Mouse (Mus musculus) retina, embryonic 14.5 days (tissue): ENCODE data around the gene Mpi.
A peak's percentile ranks its signal among the peaks of the same experiment; 100 is the strongest.

Experiments used
- DNase-seq: peaks from one replicate; pipeline ENCODE4 v3.0.0-alpha.2; 2015; ENCODE audit warnings: low spot score

The Mpi gene

GRCm38 (mm10) chr9:57522114-57522860 lies 30.3 kb downstream of the Mpi start:
- no peak for DNase-seq

GRCm38 (mm10) chr9:57521056-57521911 lies 31.3 kb downstream of the Mpi start, which contains the start of gene Cox5a:
TSS of gene Cox5a (plus strand) at chr9:57521274.
- peak; percentile 92 for DNase-seq

- DNase-seq = no peak
These were observed 32.0 kb downstream of the Mpi start for GRCm38 (mm10) chr9:57520375-57521055.

GRCm38 (mm10) chr9:57517113-57517512 lies 35.5 kb downstream of the Mpi start:
- DNase-seq = peak; percentile 92

- DNase-seq = no peak
These were observed 42.0 kb downstream of the Mpi start for GRCm38 (mm10) chr9:57510577-57510976.

- DNase-seq = peak; percentile 43
These were observed 46.9 kb downstream of the Mpi start for GRCm38 (mm10) chr9:57505700-57506099.

- no peak for DNase-seq
These were observed 47.7 kb downstream of the Mpi start for GRCm38 (mm10) chr9:57504891-57505290.

GRCm38 (mm10) chr9:57504381-57504700 lies 48.2 kb downstream of the Mpi start:
- DNase-seq = peak; percentile 75

GRCm38 (mm10) chr9:57503622-57504380 lies 48.8 kb downstream of the Mpi start, which contains the start of gene Rpp25:
TSS of gene Rpp25 (plus strand) at chr9:57504026.
- DNase-seq = peak; percentile 64

GRCm38 (mm10) chr9:57502911-57503621 lies 49.5 kb downstream of the Mpi start:
- no peak for DNase-seq

- DNase-seq = peak; percentile 45
These were observed 50.7 kb downstream of the Mpi start for GRCm38 (mm10) chr9:57501861-57502260.

GRCm38 (mm10) chr9:57501452-57501851 lies 51.1 kb downstream of the Mpi start:
- no peak for DNase-seq

GRCm38 (mm10) chr9:57498536-57498935 lies 54.0 kb downstream of the Mpi start:
- DNase-seq = no peak

- no peak for DNase-seq
These were observed 55.3 kb downstream of the Mpi start for GRCm38 (mm10) chr9:57497236-57497635.

- DNase-seq = no peak
These were observed 57.6 kb downstream of the Mpi start for GRCm38 (mm10) chr9:57494970-57495369.
